Mouse (Mus musculus): ENCODE results near the gene Gphb5.

GRCm38 (mm10) chr12:75394011-75394773 lies 22.4 kb downstream of the Gphb5 start:
- TF ChIP-seq CTCF (IDR thresholded peaks at IDR 0.05; ENCODE audit: borderline replicate concordance, insufficient read depth, low read depth, low read length) = no peak
- TF ChIP-seq POLR2A (IDR thresholded peaks at IDR 0.05; ENCODE audit: borderline replicate concordance, insufficient read depth, low read length) = no peak
